In genomic region chr2:173022056-173022681, GRCm38 (mm10) we compare ENCODE assay signal across 8 mouse cellular contexts. TPM values are rescaled to one million over a fixed set of nuclear protein-coding genes. Genes with fewer than 3 reads are reported as not detected.
DNase-seq lines count a peak whose midpoint lies in the region; ATAC-seq and TF ChIP-seq lines count a peak whose summit lies in the region.

No protein-coding gene starts in this region.

- peak overlapping the region; percentile 63 for H3K9ac ChIP-seq in embryonic facial prominence, embryonic 12.5 days
- peak overlapping the region; percentile 92 for H3K9ac ChIP-seq in liver, embryonic 11.5 days (ENCODE audit: low read depth, low read length)
- H3K9ac ChIP-seq in neural tube, embryonic 15.5 days (replicated peaks) = peak overlapping the region; percentile 76

- peak overlapping the region; percentile 83 for H3K4me2 ChIP-seq in embryonic facial prominence, embryonic 12.5 days (replicated peaks)
- peak overlapping the region; percentile 93 for H3K4me2 ChIP-seq in liver, embryonic 11.5 days
- peak overlapping the region; percentile 72 for H3K4me2 ChIP-seq in neural tube, embryonic 15.5 days

- H3K27me3 ChIP-seq in G1E (ENCODE audit: insufficient read depth, low read length) = no peaks in the 10 kb centered on the region
- H3K27me3 ChIP-seq in embryonic facial prominence, embryonic 12.5 days = peaks cover 14% of the 10 kb centered on the region
- H3K27me3 ChIP-seq in liver, embryonic 11.5 days (replicated peaks; ENCODE audit: control insufficient read depth, insufficient read depth, low read length) = no peaks in the 10 kb centered on the region; the same call in 1 of the 2 replicates
- H3K27me3 ChIP-seq in neural tube, embryonic 15.5 days (replicated peaks) = peaks cover 28% of the 10 kb centered on the region

- no peaks in the 10 kb centered on the region for H3K9me3 ChIP-seq in G1E (replicated peaks)
- H3K9me3 ChIP-seq in embryonic facial prominence, embryonic 12.5 days = no peaks in the 10 kb centered on the region
- no peaks in the 10 kb centered on the region for H3K9me3 ChIP-seq in liver, embryonic 11.5 days (ENCODE audit: control insufficient read depth, low read length)
- H3K9me3 ChIP-seq in neural tube, embryonic 15.5 days (replicated peaks) = no peaks in the 10 kb centered on the region

- H3K27ac ChIP-seq in embryonic facial prominence, embryonic 12.5 days = peak overlapping the region; percentile 46; the same call in 1 of the 2 replicates
- peak overlapping the region; percentile 75 for H3K27ac ChIP-seq in liver, embryonic 11.5 days (ENCODE audit: low read depth, low read length)
- H3K27ac ChIP-seq in neural tube, embryonic 15.5 days (replicated peaks) = peak overlapping the region; percentile 72

- no peak for TF ChIP-seq CTCF in G1E (IDR thresholded peaks at IDR 0.05; ENCODE audit: low read depth, low read length)

- H3K4me1 ChIP-seq in G1E (ENCODE audit: insufficient read depth, low read depth, low read length) = peaks cover 79% of the 10 kb centered on the region
- peaks cover 50% of the 10 kb centered on the region for H3K4me1 ChIP-seq in embryonic facial prominence, embryonic 12.5 days
- peaks cover 69% of the 10 kb centered on the region for H3K4me1 ChIP-seq in liver, embryonic 11.5 days (replicated peaks; ENCODE audit: control insufficient read depth, insufficient read depth, low read length)
- peaks cover 70% of the 10 kb centered on the region for H3K4me1 ChIP-seq in neural tube, embryonic 15.5 days

- WGBS in embryonic facial prominence, embryonic 12.5 days = under 1% methylated on average over 51 of the region's 51 CpGs
- under 1% methylated on average over 50 of the region's 51 CpGs for WGBS in liver, embryonic 11.5 days
- under 1% methylated on average over 51 of the region's 51 CpGs for WGBS in neural tube, embryonic 15.5 days

- peaks cover 51% of the 10 kb centered on the region for H3K36me3 ChIP-seq in G1E (replicated peaks)
- H3K36me3 ChIP-seq in embryonic facial prominence, embryonic 12.5 days = peaks cover 14% of the 10 kb centered on the region; the same call in 1 of the 2 replicates
- H3K36me3 ChIP-seq in liver, embryonic 11.5 days (ENCODE audit: control insufficient read depth, insufficient read depth, low read length) = peaks cover 38% of the 10 kb centered on the region
- no peaks in the 10 kb centered on the region for H3K36me3 ChIP-seq in neural tube, embryonic 15.5 days

- no peak for ATAC-seq in G1E (ENCODE audit: extremely low read depth, insufficient number of reproducible peaks, low FRiP score, poor library complexity, severe bottlenecking)
- ATAC-seq in embryonic facial prominence, embryonic 12.5 days (ENCODE audit: insufficient number of reproducible peaks, insufficient read depth, low FRiP score, low TSS enrichment) = no peak
- ATAC-seq in liver, embryonic 11.5 days (replicated peaks; ENCODE audit: low FRiP score) = peak; percentile 19
- peak; percentile 56 for ATAC-seq in neural tube, embryonic 15.5 days (ENCODE audit: low FRiP score)
- ATAC-seq in megakaryocyte progenitor cell, adult 5-6 weeks (replicated peaks; ENCODE audit: poor library complexity) = no peak

- peak overlapping the region; percentile 94 for H3K4me3 ChIP-seq in G1E (ENCODE audit: low read depth, low read length)
- H3K4me3 ChIP-seq in embryonic facial prominence, embryonic 12.5 days = peak overlapping the region; percentile 73
- peak overlapping the region; percentile 94 for H3K4me3 ChIP-seq in liver, embryonic 11.5 days (ENCODE audit: low read depth, low read length)
- H3K4me3 ChIP-seq in neural tube, embryonic 15.5 days (replicated peaks) = peak overlapping the region; percentile 91

- peak; percentile 65 for DNase-seq in cerebellum, adult 11-12 months
- no peak for DNase-seq in cerebellum, postnatal 36 days
- DNase-seq in G1E (ENCODE audit: low spot score) = peak; percentile 62
- DNase-seq in heart, postnatal 4 days = peak; percentile 66
- peak; percentile 73 for DNase-seq in liver, embryonic 11.5 days (ENCODE audit: low spot score)

RNA-seq across cellular contexts. Expression of gene Rbm38, which starts 1.9 kb away (rescaled TPM):
- total RNA-seq in G1E (2014; fragmentation: Nextera tagmentation) (299 and 342 TPM in 2 replicates), G1E (2017) (35.7 and 36.0 TPM in 2 replicates)
- polyA plus RNA-seq in G1E (2012) = 692 and 737 TPM in 2 replicates
- 37.9 and 39.5 TPM in 2 replicates for polyA plus RNA-seq in embryonic facial prominence, embryonic 12.5 days (2016; fragmentation: Nextera tagmentation; extraction: Ambion mirVana)
- 100 to 1,000 TPM; 112 to 126 TPM for total RNA-seq in heart, postnatal 4 days (2021)
- 209 and 222 TPM in 2 replicates for polyA plus RNA-seq in liver, embryonic 11.5 days (2014; fragmentation: Nextera tagmentation; extraction: Ambion mirVana)
- polyA plus RNA-seq in neural tube, embryonic 15.5 days (2015; fragmentation: Nextera tagmentation; extraction: Ambion mirVana) = 11.5 and 22.7 TPM in 2 replicates
- 130 and 153 TPM in 2 replicates for total RNA-seq in megakaryocyte progenitor cell, adult 5-6 weeks (2015)
- total RNA-seq in megakaryocyte progenitor cell, adult 5-6 weeks (2017) = 50.3 and 55.9 TPM in 2 replicates

RNA-seq across cellular contexts. Expression of gene Rae1, which starts 22.3 kb away (rescaled TPM):
- total RNA-seq in G1E (2014; fragmentation: Nextera tagmentation) (165 and 189 TPM in 2 replicates), G1E (2017) (92.4 and 93.2 TPM in 2 replicates)
- polyA plus RNA-seq in G1E (2012) = 60.2 and 71.9 TPM in 2 replicates
- 150 and 155 TPM in 2 replicates for polyA plus RNA-seq in embryonic facial prominence, embryonic 12.5 days (2016; fragmentation: Nextera tagmentation; extraction: Ambion mirVana)
- total RNA-seq in heart, postnatal 4 days (2021) = 10 to 100 TPM; 55.9 to 60.3 TPM
- polyA plus RNA-seq in liver, embryonic 11.5 days (2014; fragmentation: Nextera tagmentation; extraction: Ambion mirVana) = 172 and 181 TPM in 2 replicates
- 109 and 117 TPM in 2 replicates for polyA plus RNA-seq in neural tube, embryonic 15.5 days (2015; fragmentation: Nextera tagmentation; extraction: Ambion mirVana)
- 121 and 128 TPM in 2 replicates for total RNA-seq in megakaryocyte progenitor cell, adult 5-6 weeks (2015)
- total RNA-seq in megakaryocyte progenitor cell, adult 5-6 weeks (2017) = 72.9 and 76.3 TPM in 2 replicates

RNA-seq across cellular contexts. Expression of gene Spo11, which starts 44.7 kb away (rescaled TPM):
- total RNA-seq in G1E (2014; fragmentation: Nextera tagmentation) (not detected in 2 replicates), G1E (2017) (not detected in 2 replicates)
- polyA plus RNA-seq in G1E (2012) = not detected in 2 replicates
- 1.2 and 2.9 TPM in 2 replicates for polyA plus RNA-seq in embryonic facial prominence, embryonic 12.5 days (2016; fragmentation: Nextera tagmentation; extraction: Ambion mirVana)
- total RNA-seq in heart, postnatal 4 days (2021) = not detected
- 0.13 TPM in 1 of 2 replicates, not detected in the other for polyA plus RNA-seq in liver, embryonic 11.5 days (2014; fragmentation: Nextera tagmentation; extraction: Ambion mirVana)
- 0.44 and 1.1 TPM in 2 replicates for polyA plus RNA-seq in neural tube, embryonic 15.5 days (2015; fragmentation: Nextera tagmentation; extraction: Ambion mirVana)
- total RNA-seq in megakaryocyte progenitor cell, adult 5-6 weeks (2015) = not detected in 2 replicates
- total RNA-seq in megakaryocyte progenitor cell, adult 5-6 weeks (2017) = not detected in 2 replicates

Comparison
In these comparisons a context has a peak if more than half of its experiments do, and no peak if none do; other contexts are left out.
1. DNase-seq: peak in cerebellum, adult 11-12 months (single experiment), G1E (single experiment), heart, postnatal 4 days (single experiment) and liver, embryonic 11.5 days (single experiment); none in cerebellum, postnatal 36 days (0 of 2).
2. ATAC-seq: peak in liver, embryonic 11.5 days (single experiment) and neural tube, embryonic 15.5 days (single experiment); none in G1E (single experiment), embryonic facial prominence, embryonic 12.5 days (single experiment) and megakaryocyte progenitor cell, adult 5-6 weeks (single experiment).
3. Peak in every context shown above with its lines, with median percentiles within 50 percentile points of each other: H3K4me3 ChIP-seq, H3K27ac ChIP-seq, H3K4me2 ChIP-seq and H3K9ac ChIP-seq.